Mouse (Mus musculus): ENCODE data around the gene Dcakd. TPM values are rescaled to one million over a fixed set of nuclear protein-coding genes. Genes with fewer than 3 reads are reported as not detected.
A peak's percentile ranks its signal among the peaks of the same experiment; 100 is the strongest.

Gene Dcakd
- polyA plus RNA-seq, 1 experiment, result 58.3 TPM

DNA sequence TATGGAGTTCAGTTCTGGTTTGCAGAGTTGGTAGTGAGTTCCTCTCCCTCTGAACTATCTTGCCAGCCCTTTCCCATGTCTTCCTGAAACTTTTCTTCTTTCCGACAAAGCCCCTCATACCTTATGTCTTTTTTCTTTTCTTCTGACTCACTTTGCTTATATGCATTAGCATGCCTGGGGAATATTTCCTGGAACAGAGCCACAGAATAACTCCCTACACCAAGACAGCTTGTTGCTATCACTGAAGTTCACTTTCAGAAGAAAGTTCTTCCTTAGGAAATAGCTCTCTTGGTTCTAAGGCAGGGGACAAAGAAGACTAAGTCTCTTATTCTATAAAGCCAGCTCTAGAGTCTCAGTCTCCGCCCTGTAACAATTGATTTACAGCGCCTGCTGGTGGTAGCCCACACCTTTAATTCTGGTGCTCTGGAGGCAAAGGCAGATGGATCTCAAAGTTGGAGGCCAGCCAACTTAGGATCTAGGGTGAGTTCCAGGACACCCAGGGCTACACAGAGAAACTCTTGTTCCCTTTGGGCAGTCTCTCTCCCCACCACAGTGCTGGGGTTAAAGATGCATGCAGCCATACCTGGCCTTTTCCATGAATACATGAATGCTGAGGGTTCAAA, 7.3 kb downstream of the Dcakd start:
- Histone ChIP-seq H3K4me3 (replicated peaks; ENCODE audit: insufficient read depth, low read depth, low read length) (no peak overlapping the region), H3K27ac (ENCODE audit: insufficient read depth, low read length) (no peak overlapping the region), H3K27me3 (ENCODE audit: control insufficient read depth, insufficient read depth, low read length) (no peaks in the 10 kb centered on the region), H3K4me1 (ENCODE audit: control insufficient read depth, insufficient read depth, low read length) (peaks cover under 1% of the 10 kb centered on the region)
- TF ChIP-seq POLR2A (IDR thresholded peaks at IDR 0.05; ENCODE audit: borderline replicate concordance, insufficient read depth, low read length) (no peak), CTCF (IDR thresholded peaks at IDR 0.05; ENCODE audit: borderline replicate concordance, insufficient read depth, low read depth, low read length) (peak; percentile 15; the same call in 1 of the 2 replicates)
- peak in 1 of 2 experiments; percentile 37 for DNase-seq
- 39% methylated on average over 3 of the region's 3 CpGs for WGBS

DNA sequence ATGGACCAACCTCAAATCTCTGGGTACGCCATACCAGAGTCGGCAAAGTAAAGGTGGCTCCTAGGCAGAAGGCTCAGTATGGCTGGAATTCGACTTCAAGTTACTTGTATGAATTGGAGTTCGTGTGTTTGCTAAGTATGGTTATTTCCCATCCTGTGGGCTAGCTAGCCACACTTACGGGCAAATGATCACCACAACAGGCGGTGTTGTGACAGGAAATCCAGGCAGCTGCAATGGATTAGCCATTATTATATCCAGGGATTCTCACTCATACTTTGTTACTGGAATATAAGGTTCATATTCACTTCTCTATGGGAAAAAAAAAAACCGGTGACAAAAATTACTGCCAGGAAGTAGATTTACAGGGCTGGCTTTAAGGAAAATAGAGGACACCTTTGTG, 8.8 kb downstream of the Dcakd start:
- H3K4me1 ChIP-seq (ENCODE audit: control insufficient read depth, insufficient read depth, low read length), result peaks cover 6% of the 10 kb centered on the region
- WGBS, result 92% methylated on average over 7 of the region's 7 CpGs
- H3K27ac ChIP-seq (ENCODE audit: insufficient read depth, low read length), result no peak overlapping the region
- TF ChIP-seq POLR2A (IDR thresholded peaks at IDR 0.05; ENCODE audit: borderline replicate concordance, insufficient read depth, low read length) (no peak), CTCF (IDR thresholded peaks at IDR 0.05; ENCODE audit: borderline replicate concordance, insufficient read depth, low read depth, low read length) (no peak)
- no peak for DNase-seq
- no peaks in the 10 kb centered on the region for H3K27me3 ChIP-seq (ENCODE audit: control insufficient read depth, insufficient read depth, low read length)
- no peak overlapping the region for H3K4me3 ChIP-seq (replicated peaks; ENCODE audit: insufficient read depth, low read depth, low read length)

DNA sequence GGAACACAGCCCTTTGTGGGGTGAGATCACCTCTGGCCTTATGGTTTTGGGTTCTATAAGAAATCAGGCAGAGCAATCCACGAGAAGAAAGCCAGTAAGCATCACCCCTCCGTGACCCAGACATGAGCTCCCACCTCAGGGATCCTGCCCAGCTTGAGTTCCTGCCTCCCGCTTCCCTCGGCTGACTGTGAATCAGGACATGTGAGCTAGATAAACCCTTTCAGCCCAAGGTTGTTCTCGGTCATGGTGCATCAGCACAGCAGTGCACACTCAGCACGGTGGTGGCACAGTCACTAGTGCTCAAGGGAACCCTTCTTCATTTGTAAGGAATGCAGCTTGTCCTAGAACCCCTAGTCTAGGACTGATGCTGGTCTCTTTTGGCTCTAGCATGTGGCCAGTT, 9.3 kb downstream of the Dcakd start:
- no peaks in the 10 kb centered on the region for H3K27me3 ChIP-seq (ENCODE audit: control insufficient read depth, insufficient read depth, low read length)
- no peak for DNase-seq
- H3K4me3 ChIP-seq (replicated peaks; ENCODE audit: insufficient read depth, low read depth, low read length), result no peak overlapping the region
- WGBS, result 75% methylated on average over 6 of the region's 6 CpGs
- TF ChIP-seq CTCF (IDR thresholded peaks at IDR 0.05; ENCODE audit: borderline replicate concordance, insufficient read depth, low read depth, low read length), result no peak
- TF ChIP-seq POLR2A (IDR thresholded peaks at IDR 0.05; ENCODE audit: borderline replicate concordance, insufficient read depth, low read length), result no peak
- peaks cover 6% of the 10 kb centered on the region for H3K4me1 ChIP-seq (ENCODE audit: control insufficient read depth, insufficient read depth, low read length)
- no peak overlapping the region for H3K27ac ChIP-seq (ENCODE audit: insufficient read depth, low read length)

DNA sequence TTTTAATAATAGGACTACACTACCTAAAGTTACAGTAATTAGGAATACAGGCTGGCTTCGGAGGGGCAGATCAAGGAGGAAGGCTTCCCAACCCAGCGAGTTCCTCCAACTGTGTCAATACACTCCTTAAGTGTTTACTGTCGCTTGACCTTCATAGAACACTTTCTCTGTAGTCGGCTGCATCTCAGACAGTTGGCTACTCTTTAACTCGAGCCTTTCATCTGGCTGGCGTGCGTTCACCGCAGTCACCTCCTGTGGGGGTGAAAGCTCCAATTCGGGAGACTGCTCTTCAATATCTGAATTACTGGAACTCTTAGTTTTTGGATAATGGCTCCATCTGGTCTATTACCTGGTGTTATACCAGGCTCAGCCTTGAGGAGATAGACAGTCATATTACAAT, 10.5 kb downstream of the Dcakd start:
- Histone ChIP-seq H3K4me1 (ENCODE audit: control insufficient read depth, insufficient read depth, low read length) (peaks cover 6% of the 10 kb centered on the region), H3K27me3 (ENCODE audit: control insufficient read depth, insufficient read depth, low read length) (no peaks in the 10 kb centered on the region), H3K27ac (ENCODE audit: insufficient read depth, low read length) (no peak overlapping the region), H3K4me3 (replicated peaks; ENCODE audit: insufficient read depth, low read depth, low read length) (no peak overlapping the region)
- TF ChIP-seq CTCF (IDR thresholded peaks at IDR 0.05; ENCODE audit: borderline replicate concordance, insufficient read depth, low read depth, low read length) (no peak), POLR2A (IDR thresholded peaks at IDR 0.05; ENCODE audit: borderline replicate concordance, insufficient read depth, low read length) (no peak)
- WGBS, result 77% methylated on average over 9 of the region's 9 CpGs
- DNase-seq, result no peak

DNA sequence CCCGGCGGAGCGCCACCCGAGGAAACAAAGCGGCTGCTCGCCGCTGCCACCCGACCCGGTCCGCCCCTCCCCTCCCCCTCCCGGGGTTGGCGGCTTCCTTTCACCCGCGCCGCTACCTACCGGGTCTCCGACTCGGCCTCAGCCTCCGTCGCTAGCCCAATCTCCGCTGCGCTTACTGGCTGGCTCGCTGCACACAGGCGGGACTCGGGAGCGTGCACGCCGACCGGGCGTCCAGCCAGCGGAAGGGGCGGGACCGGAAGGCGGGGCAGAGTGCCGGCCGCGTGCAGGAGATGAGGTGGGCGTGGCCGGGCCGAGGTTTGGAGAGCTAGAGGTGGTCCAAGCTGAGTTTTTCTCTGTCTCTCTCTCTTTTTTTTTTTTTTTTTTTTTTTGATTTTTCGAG, 11.2 kb downstream of the Dcakd start:
- TF ChIP-seq POLR2A (IDR thresholded peaks at IDR 0.05; ENCODE audit: borderline replicate concordance, insufficient read depth, low read length), result peak; percentile 58; the same call in 1 of the 2 replicates
- TF ChIP-seq CTCF (IDR thresholded peaks at IDR 0.05; ENCODE audit: borderline replicate concordance, insufficient read depth, low read depth, low read length), result no peak
- peak overlapping the region; percentile 51; the same call in 1 of the 2 replicates for H3K27ac ChIP-seq (ENCODE audit: insufficient read depth, low read length)
- peak; percentile 98 for DNase-seq
- H3K4me1 ChIP-seq (ENCODE audit: control insufficient read depth, insufficient read depth, low read length), result peaks cover 6% of the 10 kb centered on the region
- H3K27me3 ChIP-seq (ENCODE audit: control insufficient read depth, insufficient read depth, low read length), result no peaks in the 10 kb centered on the region
- WGBS, result under 1% methylated on average over 39 of the region's 41 CpGs
- peak overlapping the region; percentile 59 for H3K4me3 ChIP-seq (replicated peaks; ENCODE audit: insufficient read depth, low read depth, low read length)

DNA sequence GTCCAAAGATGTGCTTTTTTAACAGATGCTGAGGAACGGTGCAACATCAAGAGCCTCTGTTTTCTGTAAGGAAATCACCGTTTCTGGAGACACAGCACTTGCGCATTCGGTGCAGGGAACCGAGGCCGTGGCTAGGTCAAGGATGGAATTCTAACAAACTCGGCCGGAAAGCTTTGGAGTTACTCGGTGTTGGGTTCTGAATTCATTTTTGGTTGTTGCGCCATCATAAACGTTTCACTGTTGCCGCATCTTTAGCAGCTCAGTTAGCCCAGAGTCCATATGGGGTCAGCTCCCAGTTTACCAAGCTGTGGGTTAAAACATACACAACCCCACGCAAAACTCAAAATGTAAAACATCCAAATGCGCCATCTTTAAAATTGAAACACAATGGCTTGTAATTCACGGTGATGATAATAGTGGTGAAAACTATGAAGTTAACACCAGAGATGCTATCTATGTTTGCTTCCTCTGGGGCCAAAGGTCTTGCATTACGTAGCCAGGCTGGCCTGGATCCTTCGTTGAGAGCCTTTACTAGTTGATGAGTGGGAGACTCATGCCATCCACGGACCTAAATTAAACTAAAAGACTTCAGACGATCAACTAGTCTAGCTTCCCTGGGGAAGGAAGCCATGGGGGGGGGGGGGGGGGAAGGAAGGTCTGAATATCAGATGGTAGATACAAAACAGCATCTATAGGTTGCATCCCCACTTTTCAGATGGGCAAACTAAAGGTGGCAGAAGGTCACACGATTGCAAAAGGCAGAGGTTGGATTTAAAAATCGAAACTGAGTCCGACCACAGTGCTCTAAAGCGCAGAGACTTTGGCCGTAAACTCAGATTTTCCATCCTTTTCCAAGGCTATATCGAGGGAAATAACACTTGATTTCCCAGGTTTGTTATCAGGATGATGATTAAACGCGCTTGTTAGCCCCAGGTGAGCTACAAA, 12.0 kb downstream of the Dcakd start:
- 36% methylated on average over 27 of the region's 27 CpGs for WGBS
- TF ChIP-seq POLR2A (IDR thresholded peaks at IDR 0.05; ENCODE audit: borderline replicate concordance, insufficient read depth, low read length) (no peak), CTCF (IDR thresholded peaks at IDR 0.05; ENCODE audit: borderline replicate concordance, insufficient read depth, low read depth, low read length) (no peak)
- Histone ChIP-seq H3K27ac (ENCODE audit: insufficient read depth, low read length) (peak overlapping the region; percentile 51; the same call in 1 of the 2 replicates), H3K27me3 (ENCODE audit: control insufficient read depth, insufficient read depth, low read length) (no peaks in the 10 kb centered on the region), H3K4me3 (replicated peaks; ENCODE audit: insufficient read depth, low read depth, low read length) (peak overlapping the region; percentile 59), H3K4me1 (ENCODE audit: control insufficient read depth, insufficient read depth, low read length) (peaks cover 6% of the 10 kb centered on the region)
- DNase-seq, result no peak

DNA sequence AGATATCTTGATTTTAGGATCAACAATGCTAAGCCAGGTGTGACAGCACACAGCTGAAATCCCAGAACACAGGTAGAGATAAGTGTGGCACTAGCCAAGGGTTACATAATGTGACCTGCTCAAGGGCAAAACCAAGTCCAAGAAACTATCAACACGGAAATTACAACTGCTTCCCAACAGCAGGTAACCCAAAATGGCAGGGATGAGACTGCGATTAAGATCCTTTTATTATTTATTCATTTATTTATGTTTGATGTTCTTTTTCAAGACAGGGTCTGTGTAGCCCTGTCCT, 17.0 kb downstream of the Dcakd start:
- Histone ChIP-seq H3K27me3 (ENCODE audit: control insufficient read depth, insufficient read depth, low read length) (no peaks in the 10 kb centered on the region), H3K4me1 (ENCODE audit: control insufficient read depth, insufficient read depth, low read length) (peaks cover 6% of the 10 kb centered on the region), H3K4me3 (replicated peaks; ENCODE audit: insufficient read depth, low read depth, low read length) (no peak overlapping the region), H3K27ac (ENCODE audit: insufficient read depth, low read length) (no peak overlapping the region)
- WGBS, result 85% methylated on average over 2 of the region's 2 CpGs
- no peak for DNase-seq
- TF ChIP-seq POLR2A (IDR thresholded peaks at IDR 0.05; ENCODE audit: borderline replicate concordance, insufficient read depth, low read length) (no peak), CTCF (IDR thresholded peaks at IDR 0.05; ENCODE audit: borderline replicate concordance, insufficient read depth, low read depth, low read length) (no peak)

All from cerebellum, adult 2 months (tissue).